Mouse (Mus musculus): ENCODE results near the gene Dimt1. TPM values are rescaled to one million over a fixed set of nuclear protein-coding genes. Genes with fewer than 3 reads are reported as not detected.

The Dimt1 gene
- polyA plus RNA-seq, 1 experiment from 2014 or later: 11.1 TPM

GRCm38 (mm10) chr13:106928296-106928695, 18.6 kb upstream of the Dimt1 start:
- Histone ChIP-seq H3K9ac (ENCODE audit: low read depth, low read length) (no peak overlapping the region), H3K36me3 (ENCODE audit: control insufficient read depth, insufficient read depth) (0 out of 2 replicates have a peak, but pooled peaks cover under 1% of the 10 kb centered on the region), H3K4me3 (ENCODE audit: low read depth, low read length) (no peak overlapping the region), H3K27ac (ENCODE audit: low read length) (no peak overlapping the region), H3K4me1 (ENCODE audit: control insufficient read depth, low read depth, low read length) (peaks cover 5% of the 10 kb centered on the region), H3K9me3 (replicated peaks; ENCODE audit: control insufficient read depth, low read length) (no peaks in the 10 kb centered on the region), H3K4me2 (ENCODE audit: low read depth, low read length) (no peak overlapping the region), H3K27me3 (ENCODE audit: control insufficient read depth, insufficient read depth, low read depth, low read length) (no peaks in the 10 kb centered on the region)
- 83% methylated on average over 4 of the region's 4 CpGs for WGBS (ENCODE audit: insufficient replicate concordance)
- ATAC-seq (ENCODE audit: low read depth): no peak

- no peak overlapping the region for H3K9ac ChIP-seq (ENCODE audit: low read depth, low read length)
- H3K4me3 ChIP-seq (ENCODE audit: low read depth, low read length): no peak overlapping the region
- H3K4me1 ChIP-seq (ENCODE audit: control insufficient read depth, low read depth, low read length): peaks cover 5% of the 10 kb centered on the region
- H3K27ac ChIP-seq (ENCODE audit: low read length): no peak overlapping the region
- H3K4me2 ChIP-seq (ENCODE audit: low read depth, low read length): no peak overlapping the region
- H3K36me3 ChIP-seq (ENCODE audit: control insufficient read depth, insufficient read depth): no peaks in the 10 kb centered on the region
- H3K9me3 ChIP-seq (replicated peaks; ENCODE audit: control insufficient read depth, low read length): no peaks in the 10 kb centered on the region
- H3K27me3 ChIP-seq (ENCODE audit: control insufficient read depth, insufficient read depth, low read depth, low read length): no peaks in the 10 kb centered on the region
- WGBS (ENCODE audit: insufficient replicate concordance): 82% methylated on average over 2 of the region's 2 CpGs
- ATAC-seq (ENCODE audit: low read depth): no peak
Measured at GRCm38 (mm10) chr13:106929201-106929600, 17.7 kb upstream of the Dimt1 start.

DNA sequence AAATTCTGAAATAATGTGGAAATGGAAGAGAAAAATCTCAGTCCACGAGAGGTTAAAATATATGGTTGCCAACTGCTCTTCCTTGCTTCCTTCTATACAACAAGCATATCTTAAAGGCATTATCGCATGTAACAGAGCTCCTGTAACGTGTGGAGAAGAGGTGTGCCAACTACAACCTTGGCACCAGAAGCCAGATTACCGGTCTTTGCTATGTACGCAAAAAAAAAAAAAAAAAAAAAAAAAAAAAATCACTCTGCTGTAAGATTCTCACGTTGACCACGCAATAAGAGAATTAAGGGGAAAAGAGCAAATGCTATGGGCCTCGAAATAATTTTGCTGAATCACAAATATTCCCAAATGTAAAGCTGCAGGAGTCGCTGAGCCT, 11.1 kb upstream of the Dimt1 start:
- peaks cover 21% of the 10 kb centered on the region for H3K4me1 ChIP-seq (ENCODE audit: control insufficient read depth, low read depth, low read length)

GRCm38 (mm10) chr13:106936256-106937137, 10.4 kb upstream of the Dimt1 start, which contains the start of gene Ipo11:
Gene Ipo11, minus strand, starts transcription at chr13:106936958.
- H3K4me2 ChIP-seq (ENCODE audit: low read depth, low read length): peak within 1 kb of the TSS; percentile 96
- WGBS (ENCODE audit: insufficient replicate concordance): under 1% methylated on average over 84 of the region's 84 CpGs

More for the DNA sequence above, 11.1 kb upstream of the Dimt1 start:
- peak overlapping the region; percentile 99 for H3K4me3 ChIP-seq (ENCODE audit: low read depth, low read length)
- H3K9ac ChIP-seq (ENCODE audit: low read depth, low read length): peak overlapping the region; percentile 96
- H3K27ac ChIP-seq (ENCODE audit: low read length): peak overlapping the region; percentile 76
- ATAC-seq (ENCODE audit: low read depth): no peak
- no peaks in the 10 kb centered on the region for H3K9me3 ChIP-seq (replicated peaks; ENCODE audit: control insufficient read depth, low read length)
- WGBS (ENCODE audit: insufficient replicate concordance): 3% methylated on average over 9 of the region's 9 CpGs
- no peaks in the 10 kb centered on the region for H3K36me3 ChIP-seq (ENCODE audit: control insufficient read depth, insufficient read depth)
- peak overlapping the region; percentile 96 for H3K4me2 ChIP-seq (ENCODE audit: low read depth, low read length)
- no peaks in the 10 kb centered on the region for H3K27me3 ChIP-seq (ENCODE audit: control insufficient read depth, insufficient read depth, low read depth, low read length)

GRCm38 (mm10) chr13:106937138-106937472, 9.8 kb upstream of the Dimt1 start:
- Histone ChIP-seq H3K9ac (ENCODE audit: low read depth, low read length) (no peak overlapping the region), H3K4me1 (ENCODE audit: control insufficient read depth, low read depth, low read length) (peaks cover 16% of the 10 kb centered on the region)

More at GRCm38 (mm10) chr13:106936256-106937137, 10.4 kb upstream of the Dimt1 start, which contains the start of gene Ipo11:
- Histone ChIP-seq H3K9ac (ENCODE audit: low read depth, low read length) (peak within 1 kb of the TSS; percentile 96), H3K27ac (ENCODE audit: low read length) (peak within 1 kb of the TSS; percentile 76), H3K4me1 (ENCODE audit: control insufficient read depth, low read depth, low read length) (peaks cover 17% of the 10 kb centered on the region), H3K9me3 (replicated peaks; ENCODE audit: control insufficient read depth, low read length) (no peaks in the 10 kb centered on the region), H3K36me3 (ENCODE audit: control insufficient read depth, insufficient read depth) (no peaks in the 10 kb centered on the region), H3K4me3 (ENCODE audit: low read depth, low read length) (peak within 1 kb of the TSS; percentile 99), H3K27me3 (ENCODE audit: control insufficient read depth, insufficient read depth, low read depth, low read length) (no peaks in the 10 kb centered on the region)
- peak; percentile 99 for ATAC-seq (ENCODE audit: low read depth)

DNA sequence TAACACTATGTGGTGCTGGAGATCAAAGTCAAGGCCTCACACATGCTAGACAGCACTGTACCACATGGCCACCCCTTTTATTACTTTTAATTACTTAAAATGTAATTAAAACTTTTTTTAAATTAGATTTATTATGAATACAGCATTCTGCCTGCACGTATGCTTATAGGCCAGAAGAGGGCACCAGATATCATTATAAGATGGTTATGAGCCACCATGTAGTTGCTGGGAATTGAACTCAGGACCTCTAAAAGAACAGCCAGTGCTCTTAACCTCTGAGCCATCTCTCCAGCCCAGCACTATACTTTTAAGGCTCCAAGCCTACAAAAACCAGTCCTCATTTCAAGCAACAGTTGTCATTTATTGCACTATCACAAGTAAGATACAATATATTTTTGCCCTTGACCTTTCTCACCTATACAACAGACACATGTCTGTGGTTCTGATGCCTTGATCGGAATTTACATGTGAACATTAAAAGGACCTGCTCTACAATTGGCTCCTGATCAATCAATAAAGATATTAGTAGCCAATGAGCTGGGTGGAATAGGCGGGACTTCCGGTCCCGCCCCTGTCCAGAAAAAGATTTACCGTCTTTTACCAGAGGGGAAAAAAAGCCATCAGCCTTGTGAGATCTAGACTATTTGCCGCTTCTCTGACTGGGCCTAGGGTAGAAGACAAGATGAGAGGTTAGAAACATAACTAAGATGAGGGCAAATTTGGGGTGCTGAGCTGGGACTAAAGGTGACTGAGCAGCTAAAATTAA, 5.5 kb upstream of the Dimt1 start:
- H3K27me3 ChIP-seq (ENCODE audit: control insufficient read depth, insufficient read depth, low read depth, low read length): no peaks in the 10 kb centered on the region
- no peak overlapping the region for H3K27ac ChIP-seq (ENCODE audit: low read length)
- ATAC-seq (ENCODE audit: low read depth): no peak
- no peaks in the 10 kb centered on the region for H3K36me3 ChIP-seq (ENCODE audit: control insufficient read depth, insufficient read depth)
- H3K4me1 ChIP-seq (ENCODE audit: control insufficient read depth, low read depth, low read length): peaks cover 8% of the 10 kb centered on the region
- peak overlapping the region; percentile 18; the same call in 1 of the 2 replicates for H3K4me3 ChIP-seq (ENCODE audit: low read depth, low read length)
- H3K9ac ChIP-seq (ENCODE audit: low read depth, low read length): no peak overlapping the region
- H3K4me2 ChIP-seq (ENCODE audit: low read depth, low read length): no peak overlapping the region
- H3K9me3 ChIP-seq (replicated peaks; ENCODE audit: control insufficient read depth, low read length): no peaks in the 10 kb centered on the region
- 41% methylated on average over 7 of the region's 7 CpGs for WGBS (ENCODE audit: insufficient replicate concordance)

More at GRCm38 (mm10) chr13:106937138-106937472, 9.8 kb upstream of the Dimt1 start:
- no peaks in the 10 kb centered on the region for H3K27me3 ChIP-seq (ENCODE audit: control insufficient read depth, insufficient read depth, low read depth, low read length)
- H3K36me3 ChIP-seq (ENCODE audit: control insufficient read depth, insufficient read depth): no peaks in the 10 kb centered on the region
- no peaks in the 10 kb centered on the region for H3K9me3 ChIP-seq (replicated peaks; ENCODE audit: control insufficient read depth, low read length)
- H3K27ac ChIP-seq (ENCODE audit: low read length): no peak overlapping the region
- peak overlapping the region; percentile 96 for H3K4me2 ChIP-seq (ENCODE audit: low read depth, low read length)
- no peak for ATAC-seq (ENCODE audit: low read depth)
- H3K4me3 ChIP-seq (ENCODE audit: low read depth, low read length): peak overlapping the region; percentile 99
- 24% methylated on average over 7 of the region's 7 CpGs for WGBS (ENCODE audit: insufficient replicate concordance)

DNA sequence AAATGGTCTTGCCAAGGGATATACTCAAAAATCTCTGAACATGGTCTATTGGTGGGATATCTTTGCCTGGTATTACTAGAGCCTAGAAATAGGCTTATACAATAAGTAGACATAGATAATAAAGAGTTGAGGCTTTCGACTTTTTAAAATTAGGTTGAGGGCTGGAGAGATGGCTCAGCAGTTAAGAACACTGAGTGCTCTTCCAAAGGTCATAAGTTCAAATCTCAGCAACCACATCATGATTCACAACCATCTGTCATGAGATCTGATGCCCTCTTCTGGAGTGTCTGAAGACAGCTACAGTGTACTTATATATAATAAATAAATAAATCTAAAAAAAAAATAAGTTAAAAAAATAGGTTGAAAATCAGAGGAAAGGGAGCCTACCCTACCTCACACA, 4.2 kb upstream of the Dimt1 start:
- Histone ChIP-seq H3K9ac (ENCODE audit: low read depth, low read length) (no peak overlapping the region), H3K36me3 (ENCODE audit: control insufficient read depth, insufficient read depth) (no peaks in the 10 kb centered on the region), H3K4me2 (ENCODE audit: low read depth, low read length) (no peak overlapping the region), H3K27ac (ENCODE audit: low read length) (no peak overlapping the region), H3K9me3 (replicated peaks; ENCODE audit: control insufficient read depth, low read length) (no peaks in the 10 kb centered on the region), H3K27me3 (ENCODE audit: control insufficient read depth, insufficient read depth, low read depth, low read length) (no peaks in the 10 kb centered on the region), H3K4me1 (ENCODE audit: control insufficient read depth, low read depth, low read length) (peaks cover 10% of the 10 kb centered on the region), H3K4me3 (ENCODE audit: low read depth, low read length) (no peak overlapping the region)
- no peak for ATAC-seq (ENCODE audit: low read depth)
- WGBS (ENCODE audit: insufficient replicate concordance): 54% methylated on average over 1 of the region's 1 CpGs

GRCm38 (mm10) chr13:106945518-106945917, 1.4 kb upstream of the Dimt1 start:
- ATAC-seq (ENCODE audit: low read depth): no peak
- WGBS (ENCODE audit: insufficient replicate concordance): 74% methylated on average over 9 of the region's 9 CpGs
- Histone ChIP-seq H3K4me1 (ENCODE audit: control insufficient read depth, low read depth, low read length) (peaks cover 14% of the 10 kb centered on the region), H3K9me3 (replicated peaks; ENCODE audit: control insufficient read depth, low read length) (no peaks in the 10 kb centered on the region), H3K27ac (ENCODE audit: low read length) (no peak overlapping the region), H3K9ac (ENCODE audit: low read depth, low read length) (no peak overlapping the region), H3K4me2 (ENCODE audit: low read depth, low read length) (no peak overlapping the region), H3K27me3 (ENCODE audit: control insufficient read depth, insufficient read depth, low read depth, low read length) (no peaks in the 10 kb centered on the region), H3K36me3 (ENCODE audit: control insufficient read depth, insufficient read depth) (peaks cover 6% of the 10 kb centered on the region; the same call in 1 of the 2 replicates), H3K4me3 (ENCODE audit: low read depth, low read length) (no peak overlapping the region)

Data from liver, embryonic 16.5 days (tissue).